Mouse (Mus musculus) embryonic facial prominence, embryonic 13.5 days (tissue): Measurements from ENCODE around the gene Methig1. TPM values are rescaled to one million over a fixed set of nuclear protein-coding genes. Genes with fewer than 3 reads are reported as not detected.

Source experiments
- ATAC-seq: fragments of 200-750 bp; cut with Nextera tagmentation; 2 replicates; pipeline ENCODE4 v1.8.0; 2017; ENCODE audit warnings: low read depth; ENCODE audit not compliant: insufficient number of reproducible peaks, insufficient read depth, low FRiP score, low TSS enrichment
- H3K27ac ChIP-seq: fragments of 300-500 bp; sonication (generic); 2 replicates; pipeline ENCODE4 v1.5.1; 2015; ENCODE audit warnings: moderate library complexity, mild to moderate bottlenecking, inconsistent platforms
- H3K27me3 ChIP-seq: fragments of 300-500 bp; sonication (generic); 2 replicates; pipeline ENCODE4 v1.6.1; 2015; ENCODE audit warnings: mild to moderate bottlenecking, inconsistent platforms
- H3K36me3 ChIP-seq: fragments of 300-500 bp; sonication (generic); 2 replicates; pipeline ENCODE4 v1.6.1; 2015; ENCODE audit warnings: mild to moderate bottlenecking, inconsistent platforms
- H3K4me1 ChIP-seq: fragments of 300-500 bp; sonication (generic); 2 replicates; pipeline ENCODE4 v1.6.1; 2015; ENCODE audit warnings: inconsistent platforms
- H3K4me2 ChIP-seq: fragments of 300-500 bp; sonication (generic); 2 replicates; pipeline ENCODE4 v1.6.1; 2015; ENCODE audit warnings: moderate library complexity, mild to moderate bottlenecking, inconsistent platforms
- H3K4me3 ChIP-seq: fragments of 300-500 bp; sonication (generic); 2 replicates; pipeline ENCODE4 v1.5.1; 2015; ENCODE audit warnings: mild to moderate bottlenecking, inconsistent platforms
- H3K9ac ChIP-seq: fragments of 300-500 bp; sonication (generic); 2 replicates; pipeline ENCODE4 v1.6.1; 2015; ENCODE audit warnings: mild to moderate bottlenecking, inconsistent platforms
- H3K9me3 ChIP-seq: fragments of 300-500 bp; sonication (generic); 2 replicates; pipeline ENCODE4 v1.6.1; 2016; ENCODE audit warnings: inconsistent platforms
- WGBS: fragments of 180-500 bp; shearing (Covaris S2); methylation state at CpG from one replicate; pipeline ENCODE4 v1.1.7; 2015; ENCODE audit warnings: mixed read lengths; 5-methylcytosine and 5-hydroxymethylcytosine counted together
- polyA plus RNA-seq: library from polyadenylated mRNA; unstranded; fragments of >200 nt; fragmentation: Nextera tagmentation; extraction: Ambion mirVana; gene quantifications from 2 replicates; pipeline ENCODE4 v1.2.1, GENCODE M21; 2015

Gene Methig1
- polyA plus RNA-seq, 1 experiment from 2014 or later: not detected

DNA sequence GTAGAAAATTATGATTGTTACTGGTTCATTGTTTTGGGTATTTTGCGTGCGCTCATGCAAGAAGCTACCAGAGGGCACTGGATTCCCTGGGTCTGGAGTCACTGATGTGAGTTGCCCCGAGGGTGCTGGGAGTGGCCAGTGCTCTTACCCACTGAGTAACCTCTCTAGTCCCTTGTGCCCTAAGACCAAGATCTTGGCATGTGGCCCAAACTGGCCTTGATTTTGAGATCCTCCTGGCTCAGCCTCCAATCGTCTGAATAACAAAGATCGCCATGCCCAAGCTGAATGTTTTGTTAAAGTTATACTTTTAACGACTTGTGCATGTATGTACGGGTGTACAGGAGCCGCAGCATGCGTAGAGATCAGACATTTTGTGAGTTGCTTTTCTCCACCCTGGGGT is 32.8 kb downstream of the Methig1 start:
- 90% methylated on average over 9 of the region's 9 CpGs for WGBS
- H3K4me3 ChIP-seq: no peak overlapping the region
- peaks cover 8% of the 10 kb centered on the region; the same call in 1 of the 2 replicates for H3K4me1 ChIP-seq
- H3K9me3 ChIP-seq: no peaks in the 10 kb centered on the region
- H3K4me2 ChIP-seq: no peak overlapping the region
- no peak overlapping the region for H3K27ac ChIP-seq
- H3K36me3 ChIP-seq: no peaks in the 10 kb centered on the region
- no peak overlapping the region for H3K9ac ChIP-seq
- no peak for ATAC-seq
- H3K27me3 ChIP-seq: no peaks in the 10 kb centered on the region

GRCm38 (mm10) chr15:100387544-100388223 is 34.7 kb downstream of the Methig1 start:
- H3K27ac ChIP-seq: no peak overlapping the region
- 93% methylated on average over 17 of the region's 17 CpGs for WGBS
- H3K9ac ChIP-seq: no peak overlapping the region
- H3K4me1 ChIP-seq: peaks cover 8% of the 10 kb centered on the region; the same call in 1 of the 2 replicates
- no peak overlapping the region for H3K4me3 ChIP-seq
- H3K4me2 ChIP-seq: no peak overlapping the region
- H3K27me3 ChIP-seq: no peaks in the 10 kb centered on the region
- no peak for ATAC-seq
- H3K36me3 ChIP-seq: peaks cover 2% of the 10 kb centered on the region
- no peaks in the 10 kb centered on the region for H3K9me3 ChIP-seq

- Histone ChIP-seq H3K9ac (no peak overlapping the region), H3K27ac (no peak overlapping the region), H3K4me3 (no peak overlapping the region), H3K4me2 (no peak overlapping the region), H3K4me1 (peaks cover 8% of the 10 kb centered on the region; the same call in 1 of the 2 replicates), H3K9me3 (no peaks in the 10 kb centered on the region), H3K36me3 (peaks cover 9% of the 10 kb centered on the region), H3K27me3 (no peaks in the 10 kb centered on the region)
- whole genome bisulfite sequencing: 90% methylated on average over 12 of the region's 16 CpGs
- no peak for ATAC-seq
Observed at GRCm38 (mm10) chr15:100388224-100388835, 35.4 kb downstream of the Methig1 start.

GRCm38 (mm10) chr15:100388886-100389285 is 35.9 kb downstream of the Methig1 start:
- H3K36me3 ChIP-seq: peaks cover 14% of the 10 kb centered on the region
- ATAC-seq: no peak
- H3K9me3 ChIP-seq: no peaks in the 10 kb centered on the region
- no peak overlapping the region for H3K4me3 ChIP-seq
- H3K9ac ChIP-seq: no peak overlapping the region
- 66% methylated on average over 9 of the region's 9 CpGs for WGBS
- peaks cover 8% of the 10 kb centered on the region; the same call in 1 of the 2 replicates for H3K4me1 ChIP-seq
- no peaks in the 10 kb centered on the region for H3K27me3 ChIP-seq
- no peak overlapping the region for H3K27ac ChIP-seq
- H3K4me2 ChIP-seq: no peak overlapping the region

DNA sequence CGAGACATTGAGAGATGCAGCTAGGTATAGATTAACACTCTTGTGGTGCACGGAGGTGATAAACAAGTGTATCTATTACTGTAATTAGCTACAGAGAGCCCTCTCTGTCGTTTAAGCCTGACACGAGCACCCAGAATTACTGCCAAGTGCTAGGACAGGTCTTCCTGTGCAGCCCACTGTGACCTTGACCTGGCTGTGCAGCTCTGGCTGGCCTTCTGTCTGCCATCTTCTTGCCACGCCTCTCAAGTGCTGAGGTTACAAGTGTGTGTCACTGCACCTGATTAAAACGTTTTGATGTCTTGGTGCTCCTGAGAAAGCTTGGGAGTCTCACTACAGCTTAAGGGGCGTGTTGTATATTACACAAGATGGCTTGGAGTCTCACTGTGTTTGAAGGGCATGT is 38.1 kb downstream of the Methig1 start:
- 65% methylated on average over 7 of the region's 7 CpGs for WGBS
- no peak overlapping the region for H3K27ac ChIP-seq
- H3K9me3 ChIP-seq: no peaks in the 10 kb centered on the region
- no peaks in the 10 kb centered on the region for H3K27me3 ChIP-seq
- no peak overlapping the region for H3K9ac ChIP-seq
- peaks cover 36% of the 10 kb centered on the region for H3K36me3 ChIP-seq
- no peak for ATAC-seq
- peaks cover 4% of the 10 kb centered on the region; the same call in 1 of the 2 replicates for H3K4me1 ChIP-seq
- no peak overlapping the region for H3K4me2 ChIP-seq
- no peak overlapping the region for H3K4me3 ChIP-seq

DNA sequence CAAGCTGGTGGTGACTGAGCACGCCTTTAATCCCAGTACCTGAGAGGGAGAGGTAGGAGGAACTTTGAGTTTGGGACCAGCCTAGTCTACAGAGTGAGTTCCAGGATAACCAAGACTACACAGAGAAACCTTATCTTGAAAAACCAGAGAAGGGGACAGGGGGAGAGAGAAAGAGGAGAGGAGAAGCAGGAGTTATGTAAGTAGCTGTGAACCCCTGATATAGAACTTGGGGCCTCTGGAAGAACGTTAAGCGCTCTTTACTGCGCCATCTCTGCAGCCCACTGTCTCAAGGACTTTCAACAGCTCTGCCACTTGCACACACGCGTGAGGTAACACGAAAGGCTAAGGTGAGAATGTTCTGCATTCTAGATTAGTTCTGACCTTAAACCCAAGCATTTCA is 38.6 kb downstream of the Methig1 start:
- ATAC-seq: no peak
- Histone ChIP-seq H3K27ac (no peak overlapping the region), H3K27me3 (no peaks in the 10 kb centered on the region), H3K4me2 (no peak overlapping the region), H3K36me3 (peaks cover 42% of the 10 kb centered on the region), H3K9me3 (no peaks in the 10 kb centered on the region), H3K9ac (no peak overlapping the region), H3K4me3 (no peak overlapping the region), H3K4me1 (peaks cover 4% of the 10 kb centered on the region; the same call in 1 of the 2 replicates)
- WGBS: 96% methylated on average over 7 of the region's 7 CpGs

- no peaks in the 10 kb centered on the region for H3K27me3 ChIP-seq
- no peak overlapping the region for H3K4me3 ChIP-seq
- no peak for ATAC-seq
- peaks cover 56% of the 10 kb centered on the region for H3K36me3 ChIP-seq
- H3K4me1 ChIP-seq: peaks cover 4% of the 10 kb centered on the region; the same call in 1 of the 2 replicates
- H3K27ac ChIP-seq: no peak overlapping the region
- H3K9ac ChIP-seq: no peak overlapping the region
- no peak overlapping the region for H3K4me2 ChIP-seq
- WGBS: 80% methylated on average over 11 of the region's 11 CpGs
- no peaks in the 10 kb centered on the region for H3K9me3 ChIP-seq
Observed at GRCm38 (mm10) chr15:100393016-100393415, 40.1 kb downstream of the Methig1 start.

DNA sequence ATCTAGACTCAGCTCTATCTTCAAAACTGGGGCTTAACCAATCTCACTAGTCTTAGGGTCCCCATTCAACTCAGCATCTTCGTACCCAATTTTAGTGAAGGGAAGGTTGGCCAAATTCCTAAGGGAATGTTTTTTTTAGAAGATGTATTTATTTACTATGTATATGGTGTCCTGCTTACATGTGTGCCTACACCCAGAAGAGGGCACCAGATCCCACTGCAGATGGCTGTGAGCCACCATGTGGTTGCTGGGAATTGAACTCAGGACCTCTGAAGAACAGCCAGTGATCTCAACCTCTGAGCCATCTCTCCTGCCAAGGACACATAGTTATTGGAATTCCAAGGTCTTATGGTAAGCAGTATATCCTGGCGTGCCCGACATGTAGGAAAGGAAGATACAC is 42.6 kb downstream of the Methig1 start:
- H3K36me3 ChIP-seq: peaks cover 81% of the 10 kb centered on the region
- no peak overlapping the region for H3K4me3 ChIP-seq

DNA sequence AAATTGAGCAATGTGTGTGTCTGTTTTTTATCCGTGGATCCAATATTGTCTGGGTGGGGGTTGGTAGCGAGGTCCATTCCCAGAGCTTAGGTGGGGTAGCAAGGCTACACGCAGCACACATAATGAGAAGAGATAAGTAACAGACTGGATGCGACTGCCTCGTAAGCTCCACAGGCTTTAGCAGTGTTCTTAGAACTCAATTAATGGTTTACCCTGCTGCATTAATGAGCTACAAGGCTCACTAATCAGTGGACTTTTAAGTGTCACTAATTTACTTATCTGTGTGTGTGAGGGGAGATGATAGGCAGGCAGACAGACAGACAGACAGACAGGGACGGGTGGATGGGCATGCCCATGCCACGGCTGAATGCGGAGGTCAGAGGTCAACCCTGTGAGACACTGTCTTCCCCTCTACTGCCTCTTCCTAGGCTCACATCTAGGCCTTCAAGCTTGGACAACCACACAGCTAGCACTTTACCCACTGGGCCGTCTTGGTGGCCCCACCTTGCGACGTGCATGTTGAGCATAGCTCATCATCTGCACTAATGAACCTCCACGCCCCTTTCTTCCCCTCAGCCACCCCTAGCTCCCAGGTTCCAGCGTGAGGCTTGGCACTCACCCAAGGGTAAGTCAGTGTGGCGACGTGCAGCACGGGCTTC is 47.8 kb downstream of the Methig1 start:
- WGBS: 87% methylated on average over 16 of the region's 16 CpGs
- H3K27ac ChIP-seq: no peak overlapping the region; the same call in 1 of the 2 replicates
- no peaks in the 10 kb centered on the region for H3K27me3 ChIP-seq
- no peak overlapping the region for H3K4me2 ChIP-seq
- no peak overlapping the region for H3K4me3 ChIP-seq
- H3K9me3 ChIP-seq: no peaks in the 10 kb centered on the region
- H3K36me3 ChIP-seq: peaks cover 97% of the 10 kb centered on the region
- ATAC-seq: no peak
- H3K4me1 ChIP-seq: no peaks in the 10 kb centered on the region
- no peak overlapping the region for H3K9ac ChIP-seq

More for the DNA sequence above, 42.6 kb downstream of the Methig1 start:
- WGBS: 95% methylated on average over 3 of the region's 3 CpGs
- Histone ChIP-seq H3K27me3 (no peaks in the 10 kb centered on the region), H3K4me2 (no peak overlapping the region), H3K9me3 (no peaks in the 10 kb centered on the region), H3K4me1 (no peaks in the 10 kb centered on the region), H3K27ac (no peak overlapping the region), H3K9ac (no peak overlapping the region)
- ATAC-seq: no peak

- H3K9me3 ChIP-seq: no peaks in the 10 kb centered on the region
- no peak overlapping the region for H3K4me2 ChIP-seq
- ATAC-seq: no peak
- WGBS: 90% methylated on average over 4 of the region's 4 CpGs
- H3K4me1 ChIP-seq: no peaks in the 10 kb centered on the region
- H3K27ac ChIP-seq: no peak overlapping the region
- no peaks in the 10 kb centered on the region for H3K27me3 ChIP-seq
- H3K4me3 ChIP-seq: no peak overlapping the region
- H3K36me3 ChIP-seq: peaks cover 93% of the 10 kb centered on the region
- no peak overlapping the region for H3K9ac ChIP-seq
Observed at GRCm38 (mm10) chr15:100401811-100402210, 48.9 kb downstream of the Methig1 start.

DNA sequence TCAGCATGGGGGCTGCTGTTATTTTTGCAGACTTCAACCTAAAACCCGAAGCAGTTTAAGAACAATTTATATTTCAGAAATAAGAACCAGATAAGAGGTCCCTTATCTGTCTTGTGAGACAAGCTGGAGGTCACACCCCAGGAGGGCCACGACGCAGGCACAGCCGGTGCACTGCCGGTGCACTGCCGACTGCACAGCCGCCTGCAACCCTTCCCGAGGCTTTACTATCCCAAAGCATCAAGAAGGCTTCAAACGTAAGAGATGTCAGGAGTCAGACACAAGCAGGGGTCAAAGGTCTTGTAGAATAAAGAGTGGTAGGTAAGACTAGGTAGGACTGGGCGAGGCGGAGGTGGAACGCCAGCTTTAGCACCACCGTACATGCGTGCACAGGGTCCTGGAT is 49.4 kb downstream of the Methig1 start:
- Histone ChIP-seq H3K27ac (no peak overlapping the region), H3K9me3 (no peaks in the 10 kb centered on the region), H3K36me3 (peaks cover 92% of the 10 kb centered on the region), H3K4me1 (no peaks in the 10 kb centered on the region), H3K4me3 (no peak overlapping the region), H3K9ac (no peak overlapping the region), H3K4me2 (no peak overlapping the region), H3K27me3 (no peaks in the 10 kb centered on the region)
- ATAC-seq: no peak
- WGBS: 89% methylated on average over 14 of the region's 14 CpGs

DNA sequence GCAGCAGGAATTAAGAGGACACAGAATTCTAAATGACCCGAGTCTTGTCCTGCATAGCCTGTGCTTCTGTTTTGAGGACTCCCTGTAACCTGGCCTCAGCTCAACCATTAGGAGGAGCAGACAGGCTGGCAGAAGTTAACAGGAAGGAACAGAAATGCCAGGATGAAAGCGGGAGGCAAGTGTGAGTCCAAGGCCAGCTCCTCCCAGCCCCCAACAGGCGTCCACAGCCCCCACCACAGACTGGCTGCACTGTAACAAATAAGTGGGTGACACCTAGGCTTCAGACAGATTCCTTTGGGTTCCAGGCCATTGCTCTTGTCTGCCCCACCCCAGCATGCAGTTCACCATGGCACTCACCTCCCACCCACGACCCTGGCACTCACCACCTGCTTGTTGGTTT is 49.8 kb downstream of the Methig1 start:
- WGBS: 82% methylated on average over 4 of the region's 4 CpGs
- no peak for ATAC-seq
- Histone ChIP-seq H3K9me3 (no peaks in the 10 kb centered on the region), H3K4me3 (no peak overlapping the region), H3K4me2 (no peak overlapping the region), H3K9ac (no peak overlapping the region), H3K27me3 (no peaks in the 10 kb centered on the region), H3K36me3 (peaks cover 90% of the 10 kb centered on the region), H3K4me1 (no peaks in the 10 kb centered on the region), H3K27ac (no peak overlapping the region)
